Mouse (Mus musculus): Measurements from ENCODE around the gene Vmac. TPM values are rescaled to one million over a fixed set of nuclear protein-coding genes. Genes with fewer than 3 reads are reported as not detected.

Vmac gene
- total RNA-seq, 2 experiments from 2014 or later, result 16.8 to 24.2 TPM

- peak; percentile 30 for DNase-seq
These were observed 22.4 kb upstream of the Vmac start for GRCm38 (mm10) chr17:56740118-56740787.

DNA sequence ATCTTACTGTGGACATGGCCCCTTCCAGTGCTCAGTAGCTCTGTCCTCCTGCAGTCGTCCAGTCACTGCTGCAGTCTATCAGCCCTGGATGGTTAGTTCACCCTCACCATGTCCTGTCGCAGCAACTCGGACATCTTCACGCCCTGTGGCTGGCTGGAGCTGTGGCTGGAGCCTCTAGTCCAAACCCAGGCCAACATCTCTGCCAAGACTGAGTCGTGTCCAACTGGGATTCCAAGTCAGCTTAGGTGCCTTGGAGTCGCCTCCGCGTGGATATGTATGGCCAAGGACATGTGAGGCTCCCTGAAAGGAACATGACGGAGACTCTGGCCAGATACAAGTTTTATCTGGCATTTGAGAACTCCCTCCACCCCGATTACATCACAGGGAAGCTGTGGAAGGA is 20.4 kb upstream of the Vmac start:
- peak; percentile 49 for DNase-seq

- DNase-seq, result peak; percentile 7
These were observed 18.7 kb upstream of the Vmac start for GRCm38 (mm10) chr17:56736534-56736933.

DNA sequence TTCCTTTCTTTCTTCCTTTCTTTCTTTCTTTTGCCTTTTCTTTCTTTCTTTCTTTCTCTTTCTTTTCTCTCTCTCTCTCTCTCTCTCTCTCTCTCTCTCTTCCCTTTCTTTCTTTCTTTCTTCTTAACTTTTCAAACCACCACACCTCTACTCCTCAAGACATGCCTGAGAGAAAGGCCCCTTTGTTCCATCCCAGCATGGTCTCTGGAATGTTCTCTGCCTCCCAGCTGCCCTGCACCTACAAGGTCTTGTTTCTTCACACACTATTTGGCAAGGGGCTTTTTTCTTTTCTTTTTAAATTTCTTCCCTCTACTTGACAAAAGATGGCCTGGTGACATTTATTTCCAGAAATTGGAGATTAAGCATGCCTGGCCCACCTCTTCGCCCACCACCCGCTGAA is 11.8 kb upstream of the Vmac start:
- no peak for DNase-seq

DNA sequence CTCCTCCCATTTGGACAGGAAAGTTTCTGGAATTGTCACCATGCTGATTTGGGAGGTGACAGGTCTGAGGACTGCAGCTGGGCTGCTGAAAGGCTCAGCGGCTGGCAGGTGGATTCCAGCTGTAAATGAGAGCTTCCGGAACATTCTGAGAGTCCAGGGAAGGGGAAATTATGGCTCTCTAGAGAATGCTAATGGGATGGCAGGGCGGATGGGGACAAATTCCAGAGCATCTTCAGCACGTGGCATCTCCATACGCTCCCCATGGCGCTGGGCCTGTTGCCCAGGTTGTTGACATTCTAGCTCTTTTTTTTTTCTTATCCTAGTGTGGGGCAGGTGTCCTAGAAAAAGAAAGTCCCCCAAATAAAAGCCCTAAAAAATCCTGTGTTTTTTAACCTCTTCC is 11.3 kb upstream of the Vmac start:
- DNase-seq, result no peak

GRCm38 (mm10) chr17:56728117-56728516 is 10.3 kb upstream of the Vmac start:
- no peak for DNase-seq

DNA sequence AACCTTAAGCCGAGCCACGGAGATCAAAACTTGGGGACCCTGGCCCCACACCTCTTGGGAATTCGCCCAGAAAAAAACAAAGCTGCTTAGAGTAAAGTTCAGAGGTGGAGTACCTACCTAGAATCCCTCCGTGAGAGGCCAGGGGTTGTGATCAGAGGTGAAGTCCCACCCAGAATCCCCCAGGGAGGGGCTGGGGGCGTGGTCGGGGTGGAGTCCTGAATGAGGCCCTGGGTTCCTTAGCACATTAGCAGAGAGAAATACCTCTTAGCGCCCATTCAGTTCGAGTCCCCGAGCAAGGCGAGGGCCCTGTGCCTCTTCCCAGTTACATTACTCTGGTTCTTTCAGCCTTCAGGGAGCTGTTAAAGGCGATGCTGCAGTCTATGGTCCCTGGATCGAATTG is 9.8 kb upstream of the Vmac start:
- DNase-seq, result no peak

- DNase-seq, result no peak
These were observed 9.3 kb upstream of the Vmac start for GRCm38 (mm10) chr17:56727029-56727649.

DNA sequence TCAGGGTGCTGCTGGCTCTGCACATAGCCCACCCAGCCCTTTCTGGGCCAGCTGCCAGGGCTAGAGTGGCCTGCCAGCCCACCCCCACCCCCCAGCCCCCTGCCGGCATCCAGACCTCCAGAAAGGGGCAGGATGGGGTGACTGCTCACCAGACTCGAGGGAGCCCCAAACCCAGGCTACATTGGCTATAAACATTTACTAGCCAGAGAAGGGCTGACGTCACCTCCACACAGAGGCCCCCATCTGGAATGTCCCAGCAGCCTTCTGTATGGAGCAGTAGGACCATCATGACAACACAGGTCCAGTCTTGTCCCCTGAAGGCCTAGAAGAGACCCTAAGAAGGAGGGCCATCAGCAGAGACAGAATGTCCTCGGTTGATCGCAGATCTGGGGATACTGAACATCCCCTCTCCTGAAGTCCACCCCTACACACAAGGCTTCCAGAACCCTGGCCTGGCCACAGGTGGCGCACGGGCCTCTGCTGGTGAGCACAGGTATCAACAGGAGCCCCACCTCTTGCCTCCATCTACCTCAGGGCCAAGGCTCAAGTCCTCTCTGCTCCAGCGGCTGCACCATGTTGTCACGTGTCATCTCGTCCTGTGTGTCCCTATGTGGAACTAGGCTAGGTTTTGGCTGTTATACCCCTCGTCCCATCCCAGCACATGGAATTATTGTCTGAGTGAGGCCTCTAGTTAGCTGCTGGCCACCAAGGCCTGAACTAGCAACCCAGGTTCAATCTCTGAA is 5.8 kb upstream of the Vmac start:
- DNase-seq, result no peak

GRCm38 (mm10) chr17:56722441-56722840 is 4.6 kb upstream of the Vmac start:
- peak; percentile 72 for DNase-seq

DNA sequence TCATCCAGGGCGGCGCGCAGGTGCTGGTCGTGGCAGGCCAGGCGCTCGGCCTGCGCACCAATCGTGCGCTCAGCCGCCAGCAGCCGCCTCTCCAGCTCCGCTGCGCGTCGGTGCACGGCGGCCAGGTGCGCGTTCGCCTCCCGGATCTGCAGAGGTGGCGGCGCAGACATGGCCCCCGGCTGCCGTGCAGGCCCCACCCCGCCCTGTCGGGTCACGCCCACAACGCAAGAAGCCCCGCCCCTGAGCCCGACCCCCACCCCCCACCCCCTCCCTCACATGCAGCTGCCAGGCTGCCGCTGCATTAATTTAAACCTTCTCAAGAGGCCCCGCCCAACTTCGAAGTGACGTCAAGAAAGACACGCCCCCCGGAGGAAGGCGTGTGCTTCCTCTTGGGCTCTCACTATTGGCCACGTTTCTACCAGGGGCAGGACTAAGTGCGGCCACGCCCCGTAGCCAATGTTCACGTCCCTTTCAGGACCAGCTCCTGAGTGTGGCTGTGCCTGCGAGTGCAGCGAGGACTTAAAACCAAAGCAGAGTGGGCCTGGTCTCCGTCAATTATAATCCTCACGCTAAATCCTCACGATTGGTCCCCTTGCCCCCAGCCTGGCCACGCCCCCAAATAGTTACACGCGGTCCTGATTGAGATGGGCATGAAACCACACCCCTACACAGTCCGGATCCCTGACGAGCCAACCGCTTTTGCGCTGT is 1.0 kb downstream of the Vmac start:
- peak; percentile 97 for DNase-seq

DNA sequence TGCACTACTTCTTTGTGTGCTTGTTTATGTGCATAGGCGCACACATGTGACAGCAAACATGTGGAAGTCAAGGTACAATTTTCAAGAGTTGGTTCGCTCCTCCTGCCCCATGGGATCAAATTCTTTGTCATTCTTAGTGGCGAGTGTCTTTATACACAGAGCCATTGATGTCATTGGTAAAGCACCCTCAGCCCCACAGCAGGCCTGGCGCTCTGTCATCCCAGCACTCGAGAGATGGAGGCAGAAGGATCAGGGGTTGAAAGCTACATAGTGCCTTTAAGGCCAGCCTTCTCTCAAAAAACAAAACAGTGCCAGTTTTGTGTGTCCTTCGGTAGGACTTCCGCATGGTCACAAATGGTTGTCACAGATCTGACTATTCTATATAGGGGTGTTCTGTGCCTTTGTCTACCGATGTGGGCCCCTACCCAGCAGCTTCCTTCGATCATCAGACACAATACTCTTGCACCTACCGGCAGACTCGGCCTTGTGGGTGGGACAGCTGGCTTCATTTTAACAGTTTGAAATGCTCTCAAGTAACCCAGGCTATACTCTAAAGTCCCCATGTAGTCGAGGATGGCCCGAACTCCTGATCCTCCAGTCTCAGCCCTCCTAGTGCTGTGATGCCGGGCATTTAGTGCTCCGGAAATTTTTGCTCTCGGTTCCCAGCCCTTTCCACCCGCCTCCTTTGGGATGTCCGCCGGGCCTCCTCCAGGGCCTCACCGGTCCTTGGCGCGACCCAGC is 1.7 kb downstream of the Vmac start:
- no peak for DNase-seq

DNA sequence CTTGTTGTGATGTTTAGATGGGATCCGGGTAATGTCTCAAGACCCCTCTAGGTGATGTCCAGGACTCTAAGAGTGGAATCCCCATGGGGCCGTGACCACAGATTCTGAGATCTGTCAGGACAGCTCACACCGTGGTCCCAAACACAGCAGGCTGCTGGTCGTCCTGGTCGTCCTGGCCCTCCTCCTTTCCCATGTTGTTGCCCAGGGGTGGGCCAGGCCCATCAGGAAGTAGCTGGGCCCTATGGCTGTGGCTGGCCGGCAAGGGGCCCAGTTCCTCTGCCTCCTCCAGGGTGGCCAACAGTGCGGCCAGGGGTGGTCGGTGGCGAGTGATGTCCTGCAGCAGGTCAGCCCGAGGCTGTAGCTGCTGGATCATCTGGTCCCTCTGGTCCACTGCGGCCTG is 2.5 kb downstream of the Vmac start:
- no peak for DNase-seq

DNA sequence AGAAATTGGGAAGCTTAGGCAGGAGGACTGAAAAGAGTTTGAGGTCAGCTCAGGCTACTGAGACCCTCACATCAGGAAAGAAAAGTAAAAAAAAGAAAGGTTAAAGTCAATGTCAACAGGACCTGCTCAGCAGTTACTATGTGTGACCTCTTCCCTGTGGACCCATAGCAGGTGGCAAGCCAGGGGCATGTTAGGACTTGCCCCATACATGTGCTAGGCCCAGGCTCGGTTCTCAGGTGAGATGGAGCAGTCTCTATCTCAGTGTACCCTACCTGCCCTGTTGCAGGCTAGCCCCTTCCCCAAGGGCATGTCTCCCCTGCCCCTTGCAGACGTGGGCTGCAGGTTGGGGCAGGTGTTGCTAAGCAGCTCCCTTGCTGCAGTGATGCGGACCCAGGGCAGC is 8.1 kb downstream of the Vmac start:
- no peak for DNase-seq

GRCm38 (mm10) chr17:56708692-56709091 is 9.1 kb downstream of the Vmac start:
- no peak for DNase-seq

- DNase-seq, result no peak
These were observed 11.3 kb downstream of the Vmac start for GRCm38 (mm10) chr17:56706515-56706914.

DNA sequence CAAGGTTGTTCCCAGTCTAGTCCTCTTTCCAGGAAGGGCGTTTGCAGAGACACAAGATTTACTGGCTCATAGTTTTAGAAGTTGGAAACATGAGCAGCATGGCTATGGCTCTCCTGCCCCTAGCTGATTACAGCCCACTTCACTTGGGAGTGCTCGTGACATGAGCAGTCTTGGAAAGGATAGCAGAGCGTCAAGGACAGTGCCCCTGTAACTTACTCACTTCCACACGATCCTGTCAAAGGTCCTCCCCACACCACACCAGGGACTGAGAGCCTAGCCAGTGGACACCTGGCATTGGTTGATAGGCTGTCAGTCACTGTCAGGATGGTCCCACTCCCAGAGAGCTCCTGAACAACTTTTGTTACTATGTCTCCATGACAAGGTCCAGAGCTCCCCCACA is 14.8 kb downstream of the Vmac start:
- DNase-seq, result no peak

DNA sequence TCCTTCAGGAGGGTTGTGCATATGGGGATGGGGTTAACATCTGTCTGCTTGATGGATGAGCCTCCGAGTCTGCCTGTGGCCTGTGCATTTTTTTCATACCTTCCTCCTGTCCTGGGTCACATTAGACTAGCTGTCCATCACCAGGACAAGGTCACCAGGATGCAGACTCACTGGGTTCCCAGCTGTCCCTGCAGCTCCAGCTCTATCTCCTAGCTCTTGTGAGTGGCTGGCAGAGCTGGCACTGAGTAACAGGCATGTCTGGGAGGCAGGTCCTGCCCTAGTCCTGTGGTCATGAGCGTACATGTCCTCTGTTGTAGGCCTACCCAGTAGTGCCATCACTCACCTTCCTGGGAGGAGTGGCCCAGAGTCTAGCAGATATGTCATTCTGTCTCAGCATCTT is 17.4 kb downstream of the Vmac start:
- no peak for DNase-seq

- peak; percentile 81 for DNase-seq
These were observed 23.9 kb downstream of the Vmac start for GRCm38 (mm10) chr17:56693851-56694310.

DNA sequence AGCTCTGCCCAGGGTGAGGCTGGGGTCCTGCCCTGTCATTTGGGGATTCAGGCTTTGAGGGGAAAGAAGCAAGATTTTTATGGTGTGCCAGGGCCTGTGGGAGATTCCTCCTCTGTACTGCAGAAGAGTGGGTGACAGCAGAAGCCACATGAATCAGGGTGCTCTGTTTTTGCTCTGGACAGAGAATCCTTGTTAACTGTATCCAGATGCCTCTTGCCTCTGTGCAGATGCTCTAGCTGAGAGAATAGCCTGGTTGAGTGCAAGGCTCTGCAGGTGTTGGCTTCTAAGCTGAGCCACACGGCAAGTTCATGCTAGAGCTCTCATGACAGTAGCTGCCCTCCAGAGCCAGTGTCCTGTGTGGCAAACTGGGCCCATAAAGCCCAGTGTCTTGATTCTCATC is 24.4 kb downstream of the Vmac start:
- DNase-seq, result no peak

DNA sequence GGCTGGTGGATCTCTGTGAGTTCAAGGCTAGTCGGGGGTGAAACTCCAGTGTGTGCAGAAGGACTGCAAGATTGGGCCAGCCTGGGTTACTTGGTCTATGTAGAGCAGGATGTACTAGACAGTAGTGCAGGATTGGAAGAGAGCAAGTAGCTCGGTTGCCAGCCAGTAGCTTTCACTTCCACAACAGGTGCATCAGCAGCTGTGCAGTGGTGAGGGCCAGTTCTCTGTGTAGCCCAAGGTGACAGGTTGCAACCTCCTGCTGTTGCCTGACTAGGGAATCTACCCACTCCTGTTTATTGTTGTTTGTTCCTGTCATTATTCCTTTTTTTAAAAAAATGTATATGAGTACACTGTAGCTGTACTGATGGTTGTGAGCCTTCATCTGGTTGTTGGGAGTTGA is 29.1 kb downstream of the Vmac start:
- DNase-seq, result no peak

DNA sequence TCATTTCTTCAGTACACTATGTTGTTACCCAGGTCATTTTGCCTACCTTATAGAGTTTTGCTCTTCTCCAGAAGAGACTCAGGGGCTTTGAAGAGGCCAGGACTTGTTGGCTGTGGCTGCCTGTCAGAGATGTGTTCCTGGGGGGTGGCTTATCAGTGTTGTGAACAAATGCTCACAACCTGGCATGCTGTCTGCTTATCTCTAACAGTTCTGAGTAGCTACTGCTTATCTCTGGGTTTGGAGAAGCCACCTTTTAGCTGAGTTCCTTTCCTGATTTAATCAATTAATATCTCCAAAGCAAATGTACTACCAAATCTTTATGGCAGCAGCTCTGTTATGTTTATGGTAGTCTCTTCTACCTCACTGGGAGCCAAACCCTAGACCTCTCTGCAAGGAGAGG is 29.8 kb downstream of the Vmac start:
- DNase-seq, result no peak

Data from adrenal gland, postnatal 10 days (tissue).